Mouse (Mus musculus): ENCODE results near the gene Pcolce2. TPM values are rescaled to one million over a fixed set of nuclear protein-coding genes. Genes with fewer than 3 reads are reported as not detected.

Pcolce2 gene
- total RNA-seq, 4 experiments from 2014 or later = 22.1 to 29.5 (median 26.8) TPM

GRCm38 (mm10) chr9:95705371-95705770, 68.0 kb downstream of the Pcolce2 start:
- no peak for DNase-seq (ENCODE audit: low spot score)

DNA sequence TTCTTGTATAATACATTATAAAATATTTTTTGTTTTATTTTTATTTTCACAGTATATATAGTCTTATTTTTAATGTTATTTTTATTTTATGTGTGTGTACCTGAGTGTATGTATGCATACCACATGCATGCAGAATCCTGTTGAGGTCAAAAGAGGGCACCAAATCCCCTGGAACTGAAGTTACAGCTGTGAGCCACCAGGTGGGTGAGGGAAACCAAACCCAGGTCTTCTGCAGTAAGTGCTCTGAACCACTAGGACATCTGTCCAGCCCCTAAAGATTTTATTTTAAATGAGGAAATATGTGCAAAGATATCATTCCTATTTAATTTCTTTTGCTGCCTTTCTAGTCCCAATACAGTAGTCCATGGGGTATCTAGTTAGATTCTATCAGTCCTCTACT, 71.5 kb downstream of the Pcolce2 start:
- DNase-seq (ENCODE audit: low spot score) = no peak

GRCm38 (mm10) chr9:95712574-95712973, 75.2 kb downstream of the Pcolce2 start:
- no peak for DNase-seq (ENCODE audit: low spot score)

- DNase-seq (ENCODE audit: low spot score) = no peak
Measured at GRCm38 (mm10) chr9:95736238-95736637, 98.8 kb downstream of the Pcolce2 start.

DNA sequence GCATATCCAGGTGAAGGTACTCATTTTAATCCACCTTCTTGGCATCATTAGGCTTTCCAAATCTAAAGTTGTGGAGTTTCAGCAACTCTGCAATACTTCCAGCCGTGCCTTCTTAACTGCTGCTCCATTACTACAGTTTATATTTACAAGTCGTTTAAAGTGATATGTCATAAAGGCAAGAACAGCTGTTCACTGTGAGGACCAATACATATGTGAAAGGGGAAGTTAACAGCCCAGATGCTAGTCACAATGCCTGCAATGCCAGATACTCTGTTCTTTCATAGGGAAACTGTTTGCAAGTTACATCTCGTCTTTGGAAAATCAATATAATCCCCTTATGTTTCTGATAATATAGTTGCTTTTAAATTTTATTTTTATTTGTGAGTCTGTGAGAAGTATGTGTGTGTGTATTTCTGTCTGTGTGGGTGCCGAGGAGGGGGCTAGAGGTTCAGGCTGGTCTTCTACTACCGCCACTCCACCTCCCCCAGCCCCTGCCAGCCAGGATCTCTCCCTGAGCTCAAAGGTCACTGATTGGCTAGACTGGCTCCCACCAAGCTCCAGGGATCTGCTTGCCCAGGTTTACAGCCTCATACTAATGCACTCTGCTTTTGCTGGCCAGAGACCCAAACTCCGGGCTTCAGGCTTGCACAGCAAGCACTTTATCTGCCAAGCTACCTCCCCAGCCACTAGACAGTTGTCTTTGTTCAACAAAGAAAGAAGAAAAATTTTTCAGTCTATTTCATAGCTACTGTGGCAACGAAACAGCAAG, 107.6 kb downstream of the Pcolce2 start:
- no peak for DNase-seq (ENCODE audit: low spot score)

DNA sequence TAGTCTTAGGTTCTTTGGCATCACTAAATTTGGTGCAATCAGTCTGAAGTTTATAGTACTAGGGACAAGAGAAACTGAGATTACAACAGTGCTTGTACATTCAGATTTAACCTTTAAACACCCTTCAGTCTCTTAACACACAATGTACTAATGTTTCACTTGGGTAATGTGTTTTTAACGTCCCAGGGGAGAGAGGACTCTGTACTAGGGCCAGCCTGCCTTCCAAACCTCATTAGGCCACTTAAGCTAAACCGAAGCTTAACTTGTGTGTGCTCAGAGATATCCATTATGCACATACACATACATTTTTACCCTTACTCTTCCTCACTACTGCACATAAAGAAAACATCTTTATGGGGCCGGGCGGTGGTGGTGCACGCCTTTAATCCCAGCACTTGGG, 109.9 kb downstream of the Pcolce2 start:
- no peak for DNase-seq (ENCODE audit: low spot score)

Other genes with a start within 250 kb of the Pcolce2 start
- 1 to 10 TPM in 3 of 4 experiments, under 1 TPM in 1; 0.95 to 1.2 (median 1.0) TPM for gene Chst2, start 230.9 kb upstream of the Pcolce2 start, total RNA-seq (2022)
- 10 to 100 TPM; 28.9 to 36.9 (median 35.8) TPM for gene U2surp, start 125.6 kb upstream of the Pcolce2 start, total RNA-seq (2022)
- 10 to 100 TPM; 37.0 to 50.2 (median 46.8) TPM for gene Paqr9, start 77.9 kb upstream of the Pcolce2 start, total RNA-seq (2022)
- 1 to 10 TPM; 5.6 to 8.0 (median 7.4) TPM for gene Trpc1, start 112.8 kb downstream of the Pcolce2 start, total RNA-seq (2022)
- under 1 TPM; 0.13 to 0.98 (median 0.63) TPM for gene Pls1, start 207.7 kb downstream of the Pcolce2 start, total RNA-seq (2022)
- 1 to 10 TPM; 6.9 to 8.5 (median 7.4) TPM for gene Atr, start 220.0 kb downstream of the Pcolce2 start, total RNA-seq (2022)

Measured in heart, adult 8-10 months (tissue).